Mouse (Mus musculus) kidney, adult 11 months (tissue): ENCODE results near the gene Sgpl1.
A peak's percentile ranks its signal among the peaks of the same experiment; 100 is the strongest.

Experiments
- DNase-seq: peaks from one replicate; pipeline ENCODE4 v3.0.0; 2022

Gene Sgpl1

GRCm38 (mm10) chr10:61080931-61081255, 66.6 kb downstream of the Sgpl1 start:
- no peak for DNase-seq

GRCm38 (mm10) chr10:61080227-61080930, 67.1 kb downstream of the Sgpl1 start:
- DNase-seq, result peak; percentile 69

GRCm38 (mm10) chr10:61075607-61076006, 71.9 kb downstream of the Sgpl1 start:
- no peak for DNase-seq

- DNase-seq, result no peak
Measured at GRCm38 (mm10) chr10:61074643-61075042, 72.9 kb downstream of the Sgpl1 start.

GRCm38 (mm10) chr10:61072324-61072723, 75.2 kb downstream of the Sgpl1 start:
- peak; percentile 47 for DNase-seq

DNA sequence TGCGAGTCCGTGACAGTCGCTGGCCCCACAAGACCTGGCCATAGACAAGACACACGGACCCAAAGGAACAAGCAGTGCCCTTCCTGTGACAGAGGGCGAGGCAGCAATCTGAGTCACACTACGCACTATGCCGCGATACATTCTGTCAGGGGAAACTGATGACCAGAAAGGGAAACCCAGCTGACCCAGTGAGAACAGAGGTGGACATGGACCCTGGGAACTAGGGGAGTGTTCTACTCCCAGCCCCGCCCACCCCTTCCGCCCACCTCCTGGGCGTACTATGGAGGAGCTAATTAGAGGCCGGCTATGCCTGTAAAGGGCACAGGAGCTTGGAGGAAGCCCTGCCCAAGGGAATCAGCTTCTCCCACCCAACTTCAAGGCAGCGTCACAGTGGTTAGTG, 78.3 kb downstream of the Sgpl1 start:
- DNase-seq, result no peak

DNA sequence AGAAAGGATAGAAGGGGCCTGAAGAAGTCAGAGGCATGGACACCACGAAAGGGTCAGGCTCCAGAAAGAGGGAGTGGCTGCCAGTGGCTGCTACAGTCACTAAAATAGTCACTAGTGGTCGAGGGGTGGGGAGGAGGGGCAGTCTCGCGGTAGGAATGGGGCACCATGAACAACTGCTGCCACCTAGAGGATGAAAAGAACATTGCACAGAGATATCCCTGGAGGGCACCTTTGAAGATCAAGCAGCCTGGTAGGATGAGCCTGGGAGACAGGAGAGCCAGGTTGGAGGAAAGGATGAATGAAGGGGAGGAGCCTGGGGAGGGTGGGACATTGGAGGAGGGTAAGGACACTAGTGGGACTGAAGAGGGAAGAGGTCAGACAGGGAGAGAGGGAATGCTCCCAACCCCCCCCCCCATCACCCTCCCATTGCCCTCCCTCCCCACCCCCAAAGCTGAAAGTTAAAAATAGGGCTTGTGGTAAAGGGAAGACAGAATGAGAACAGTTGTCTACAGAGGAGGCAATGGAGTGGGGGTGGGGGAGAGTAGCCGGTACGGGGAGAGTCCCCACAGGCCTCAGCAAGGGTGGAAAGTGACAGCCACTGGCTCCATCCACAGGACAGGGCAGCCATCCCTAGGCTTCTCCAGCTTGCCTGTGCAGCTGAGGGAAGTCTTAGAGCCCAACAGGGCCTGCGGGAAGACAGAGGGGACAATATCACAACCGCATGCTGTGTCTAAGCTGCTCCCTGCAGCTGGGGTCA, 78.9 kb downstream of the Sgpl1 start:
- DNase-seq, result no peak

DNA sequence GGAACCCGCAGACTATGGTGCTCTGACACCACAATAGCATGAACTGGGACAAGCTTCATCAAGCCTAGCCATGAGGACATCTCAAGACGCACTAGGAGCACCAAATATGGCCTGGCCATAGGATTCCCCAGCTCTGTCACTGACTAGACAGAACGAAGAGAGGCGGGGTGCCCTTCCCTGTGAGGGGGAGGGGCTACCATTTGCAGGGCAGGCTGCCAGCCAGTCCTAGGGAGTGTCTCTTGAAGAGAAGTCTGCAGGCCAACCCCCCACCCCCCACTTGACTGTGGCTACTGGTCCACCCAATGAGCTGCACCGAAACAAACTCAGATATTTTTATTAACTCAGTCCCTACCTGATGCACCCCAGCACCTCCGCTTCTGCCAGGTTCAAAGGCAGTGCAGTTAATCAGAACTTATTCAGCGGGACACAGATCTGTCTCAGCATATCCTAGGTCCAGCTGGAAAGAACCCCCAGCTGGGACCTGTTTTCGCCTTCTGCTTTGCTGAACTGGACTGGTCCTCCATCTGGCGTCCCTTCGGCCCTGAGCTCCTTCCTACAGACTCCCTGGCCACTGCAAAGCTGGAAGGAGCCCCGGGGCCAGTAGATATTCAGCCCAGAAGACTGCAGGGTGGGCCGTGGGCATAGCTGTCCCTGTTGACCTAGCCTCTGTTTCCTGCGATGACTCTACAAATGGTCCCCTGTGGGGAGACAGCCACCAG, 82.1 kb downstream of the Sgpl1 start:
- no peak for DNase-seq

DNA sequence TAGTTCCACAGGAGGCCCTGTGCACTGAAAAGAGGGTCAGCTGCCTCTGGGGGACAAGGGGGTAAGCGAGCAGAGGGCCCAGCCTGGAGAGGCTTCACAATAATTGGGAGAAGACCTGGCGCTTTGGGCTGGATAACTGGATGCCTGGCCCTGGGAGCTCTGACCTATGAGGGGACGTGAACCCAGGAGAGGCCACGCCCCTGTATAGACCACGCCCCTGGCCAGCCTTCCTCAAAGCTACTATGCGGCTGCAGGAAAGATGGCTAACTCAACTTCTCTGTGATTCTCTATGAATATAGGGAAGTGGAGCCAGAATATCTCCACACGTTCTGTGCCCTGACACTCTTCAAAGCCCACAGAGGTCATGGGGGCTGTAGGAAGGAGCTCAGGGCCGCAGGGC, 82.9 kb downstream of the Sgpl1 start:
- DNase-seq, result no peak

GRCm38 (mm10) chr10:61063271-61063864, 84.1 kb downstream of the Sgpl1 start:
- DNase-seq, result no peak

- no peak for DNase-seq
Measured at GRCm38 (mm10) chr10:61059543-61060110, 87.9 kb downstream of the Sgpl1 start.

GRCm38 (mm10) chr10:61059101-61059500, 88.4 kb downstream of the Sgpl1 start:
- DNase-seq, result no peak

DNA sequence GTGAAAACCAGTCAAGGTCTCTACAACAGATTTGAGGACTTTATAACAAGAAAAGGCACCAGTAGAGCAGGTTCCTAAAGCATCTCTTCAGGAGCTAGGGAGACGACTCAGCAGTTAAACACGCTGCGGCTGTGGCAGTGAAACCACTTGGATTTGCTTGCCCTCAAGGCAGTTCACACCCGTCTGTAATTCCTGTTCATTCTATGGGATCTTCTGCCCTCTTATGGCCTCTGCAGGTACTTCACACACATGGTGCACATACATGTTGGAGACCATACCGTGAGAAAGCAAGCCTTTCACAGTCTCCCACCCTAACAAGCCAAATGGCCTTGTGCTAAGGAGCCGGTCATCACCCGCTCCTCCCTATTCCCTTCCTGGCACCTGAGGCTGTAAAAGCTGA, 90.8 kb downstream of the Sgpl1 start:
- DNase-seq, result no peak

- DNase-seq, result peak; percentile 27
Measured at GRCm38 (mm10) chr10:61051993-61052613, 95.4 kb downstream of the Sgpl1 start.
